Mouse (Mus musculus): ENCODE results near the gene Glrx2.

GRCm38 (mm10) chr1:143765801-143766200, 49.7 kb downstream of the Glrx2 start:
- TF ChIP-seq CTCF (conservative IDR thresholded peaks at IDR 0.05; ENCODE audit: low read length) (no peak), POU5F1 (IDR thresholded peaks at IDR 0.05; ENCODE audit: borderline replicate concordance, low read length) (no peak), NANOG (IDR thresholded peaks at IDR 0.05; ENCODE audit: borderline replicate concordance, low read length) (no peak)
